Mouse (Mus musculus) liver, embryonic 13.5 days (tissue): ENCODE measurements around the gene Exosc3. TPM values are rescaled to one million over a fixed set of nuclear protein-coding genes. Genes with fewer than 3 reads are reported as not detected.

Source experiments
- ATAC-seq: fragments of 200-750 bp; cut with Nextera tagmentation; 2 replicates; pipeline ENCODE4 v1.8.0; 2017; ENCODE audit warnings: low read depth, mild to moderate bottlenecking, moderate number of reproducible peaks, moderate library complexity
- DNase-seq: peaks from one replicate; pipeline ENCODE4 v3.0.0; 2022
- H3K27ac ChIP-seq: fragments of 300-500 bp; sonication (generic); 2 replicates; pipeline ENCODE4 v1.5.1; 2015; ENCODE audit warnings: moderate library complexity, mild to moderate bottlenecking, inconsistent platforms
- H3K27me3 ChIP-seq: fragments of 300-500 bp; sonication (generic); 2 replicates; pipeline ENCODE4 v1.6.1; 2015; ENCODE audit warnings: mild to moderate bottlenecking, inconsistent platforms
- H3K36me3 ChIP-seq: fragments of 300-500 bp; sonication (generic); 2 replicates; pipeline ENCODE4 v1.6.1; 2015; ENCODE audit warnings: mild to moderate bottlenecking, inconsistent platforms
- H3K4me1 ChIP-seq: fragments of 300-500 bp; sonication (generic); replicated peaks from 2 replicates; pipeline ENCODE4 v1.6.1; 2015; ENCODE audit warnings: inconsistent platforms
- H3K4me2 ChIP-seq: fragments of 300-500 bp; sonication (generic); 2 replicates; pipeline ENCODE4 v1.6.1; 2015; ENCODE audit warnings: inconsistent platforms, mild to moderate bottlenecking, moderate library complexity
- H3K4me3 ChIP-seq: fragments of 300-500 bp; sonication (generic); replicated peaks from 2 replicates; pipeline ENCODE4 v1.5.1; 2015; ENCODE audit warnings: mild to moderate bottlenecking, inconsistent platforms
- H3K9ac ChIP-seq: fragments of 300-500 bp; sonication (generic); 2 replicates; pipeline ENCODE4 v1.6.1; 2015; ENCODE audit warnings: mild to moderate bottlenecking, inconsistent platforms
- H3K9me3 ChIP-seq: fragments of 300-500 bp; sonication (generic); replicated peaks from 2 replicates; pipeline ENCODE4 v1.6.1; 2016; ENCODE audit warnings: inconsistent platforms
- WGBS: fragments of 180-500 bp; shearing (Covaris S2); methylation state at CpG from one replicate; pipeline ENCODE4 v1.1.7; 2015; ENCODE audit not compliant: insufficient replicate concordance; 5-methylcytosine and 5-hydroxymethylcytosine counted together
- polyA plus RNA-seq: library from polyadenylated mRNA; unstranded; fragments of >200 nt; fragmentation: Nextera tagmentation; extraction: Ambion mirVana; gene quantifications from 2 replicates; pipeline ENCODE4 v1.2.1, GENCODE M21; 2015

Gene Exosc3
- polyA plus RNA-seq, 1 experiment from 2014 or later = 80.1 TPM

DNA sequence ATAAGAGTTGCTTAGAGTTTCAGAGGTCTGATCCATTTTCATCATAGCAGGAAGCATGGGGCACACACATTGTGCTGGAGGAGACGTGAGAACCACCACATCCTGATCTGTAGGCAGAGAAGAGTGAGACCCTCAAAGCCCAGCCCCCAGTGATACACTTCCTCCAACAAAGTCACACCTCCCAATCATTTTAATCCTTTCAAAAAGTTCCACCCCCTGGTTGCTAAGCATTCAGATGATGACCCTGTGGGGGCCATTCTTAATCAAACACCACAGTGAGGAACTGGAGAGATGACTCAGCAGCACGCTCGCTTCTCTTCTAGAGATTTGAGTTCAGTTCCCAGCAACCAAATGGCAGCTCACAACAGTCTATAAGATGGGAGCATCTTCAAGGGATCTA is 10.1 kb downstream of the Exosc3 start:
- DNase-seq (no peak), ATAC-seq (no peak)
- no peaks in the 10 kb centered on the region for H3K4me1 ChIP-seq
- no peaks in the 10 kb centered on the region for H3K36me3 ChIP-seq
- H3K4me2 ChIP-seq = no peak overlapping the region
- H3K27me3 ChIP-seq = 0 out of 2 replicates have a peak, but pooled peaks cover 8% of the 10 kb centered on the region
- WGBS = 28% methylated on average over 3 of the region's 3 CpGs
- no peak overlapping the region for H3K27ac ChIP-seq
- no peak overlapping the region for H3K9ac ChIP-seq
- H3K9me3 ChIP-seq = no peaks in the 10 kb centered on the region
- no peak overlapping the region for H3K4me3 ChIP-seq

DNA sequence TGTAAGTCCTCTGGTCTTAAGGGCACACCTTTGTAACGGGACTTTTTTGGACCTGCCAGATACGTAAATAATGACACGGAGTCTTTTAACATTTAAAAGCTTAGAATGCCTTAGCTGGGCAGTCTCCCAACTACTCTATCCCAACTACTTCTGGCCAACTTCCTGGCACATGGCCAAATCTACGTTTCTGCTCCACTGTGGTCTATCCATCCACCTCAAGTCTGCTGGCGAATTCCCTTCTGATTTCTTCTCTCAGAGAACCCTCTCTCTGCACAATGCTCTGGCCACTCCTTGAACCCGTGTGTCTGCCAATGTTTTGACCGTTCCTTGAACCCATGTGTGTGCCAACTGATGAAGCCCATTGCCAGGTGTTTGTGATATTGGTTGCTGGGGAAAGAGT is 11.4 kb downstream of the Exosc3 start:
- DNase-seq = no peak
- H3K4me1 ChIP-seq = no peaks in the 10 kb centered on the region
- H3K27me3 ChIP-seq = 0 out of 2 replicates have a peak, but pooled peaks cover 10% of the 10 kb centered on the region
- no peaks in the 10 kb centered on the region for H3K9me3 ChIP-seq
- no peak overlapping the region for H3K9ac ChIP-seq
- no peak overlapping the region for H3K4me3 ChIP-seq
- no peak for ATAC-seq
- no peak overlapping the region for H3K27ac ChIP-seq
- H3K36me3 ChIP-seq = no peaks in the 10 kb centered on the region
- no peak overlapping the region for H3K4me2 ChIP-seq
- 64% methylated on average over 7 of the region's 7 CpGs for WGBS

DNA sequence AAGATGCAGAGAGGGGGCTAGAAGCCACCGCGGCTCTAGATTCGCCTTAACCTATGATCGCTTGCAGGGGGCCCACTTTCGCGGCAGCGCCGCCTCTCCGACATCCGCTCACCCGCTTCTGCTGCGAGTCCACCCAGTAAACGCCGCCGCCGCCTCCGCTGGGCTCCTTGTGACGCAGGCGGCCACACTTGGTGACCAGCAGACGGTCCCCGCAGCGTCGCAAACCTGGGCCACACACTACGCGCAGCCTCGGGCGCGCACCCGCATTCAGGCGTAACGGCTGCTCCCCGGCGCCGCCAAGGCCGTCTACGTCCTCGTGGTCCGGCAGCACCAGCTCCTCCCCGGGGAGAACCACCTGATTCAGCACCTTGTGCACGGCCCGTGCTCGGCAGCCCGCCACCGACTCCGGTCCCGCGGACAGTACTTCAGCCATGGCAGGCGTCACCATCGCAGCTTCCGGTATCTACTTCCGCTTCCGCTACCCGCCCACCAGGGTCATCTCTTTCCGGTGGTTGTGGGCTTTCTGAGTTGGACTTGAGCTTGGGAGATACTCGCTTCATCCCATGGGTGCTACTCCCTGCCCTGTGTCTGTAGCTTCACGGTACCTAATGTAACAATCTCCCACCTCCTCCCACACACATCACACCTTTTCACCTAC is 22.2 kb downstream of the Exosc3 start:
- H3K4me3 ChIP-seq = peak overlapping the region; percentile 92
- ATAC-seq (peak; percentile 86), DNase-seq (peak; percentile 72)
- peaks cover 18% of the 10 kb centered on the region; the same call in 1 of the 2 replicates for H3K27me3 ChIP-seq
- H3K4me1 ChIP-seq = peaks cover 18% of the 10 kb centered on the region
- H3K27ac ChIP-seq = peak overlapping the region; percentile 83
- H3K9ac ChIP-seq = peak overlapping the region; percentile 90
- under 1% methylated on average over 56 of the region's 56 CpGs for WGBS
- H3K9me3 ChIP-seq = no peaks in the 10 kb centered on the region
- peak overlapping the region; percentile 74 for H3K4me2 ChIP-seq
- peaks cover 30% of the 10 kb centered on the region for H3K36me3 ChIP-seq

GRCm38 (mm10) chr4:45311056-45311455 is 31.5 kb downstream of the Exosc3 start:
- Histone ChIP-seq H3K4me2 (no peak overlapping the region), H3K27ac (no peak overlapping the region), H3K9ac (no peak overlapping the region), H3K27me3 (no peaks in the 10 kb centered on the region), H3K36me3 (peaks cover 27% of the 10 kb centered on the region), H3K4me3 (no peak overlapping the region), H3K9me3 (no peaks in the 10 kb centered on the region), H3K4me1 (no peaks in the 10 kb centered on the region)
- 85% methylated on average over 2 of the region's 2 CpGs for WGBS
- ATAC-seq (no peak), DNase-seq (no peak)

GRCm38 (mm10) chr4:45308606-45309005 is 33.9 kb downstream of the Exosc3 start:
- Histone ChIP-seq H3K4me2 (no peak overlapping the region), H3K4me1 (no peaks in the 10 kb centered on the region), H3K27ac (no peak overlapping the region), H3K36me3 (peaks cover 33% of the 10 kb centered on the region), H3K27me3 (no peaks in the 10 kb centered on the region), H3K9ac (no peak overlapping the region), H3K4me3 (no peak overlapping the region), H3K9me3 (no peaks in the 10 kb centered on the region)
- no peak for ATAC-seq
- DNase-seq = no peak
- WGBS = 66% methylated on average over 6 of the region's 6 CpGs

DNA sequence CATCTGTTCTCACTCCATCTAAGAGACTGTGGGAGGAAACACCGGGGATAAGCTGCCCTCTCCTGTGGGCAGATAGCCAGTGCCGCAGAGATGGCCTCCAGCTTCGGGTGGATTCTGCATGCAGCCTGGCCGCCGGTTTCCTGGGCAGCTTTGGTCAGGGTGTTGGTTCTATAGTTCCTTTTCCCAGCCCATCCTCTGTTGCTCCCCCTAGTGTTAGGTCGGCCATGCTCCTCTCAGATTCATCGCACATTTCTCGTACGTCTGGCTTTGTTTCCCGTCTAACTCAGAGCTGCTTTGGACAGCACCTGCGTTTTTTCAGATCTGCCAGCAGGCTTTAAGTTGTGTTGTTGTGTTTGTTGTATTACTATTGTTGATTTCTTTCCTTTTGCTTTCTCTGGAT is 34.5 kb downstream of the Exosc3 start:
- no peaks in the 10 kb centered on the region for H3K9me3 ChIP-seq
- no peak overlapping the region for H3K4me3 ChIP-seq
- no peak overlapping the region for H3K4me2 ChIP-seq
- 44% methylated on average over 11 of the region's 11 CpGs for WGBS
- no peak overlapping the region for H3K9ac ChIP-seq
- DNase-seq = no peak
- peaks cover 34% of the 10 kb centered on the region for H3K36me3 ChIP-seq
- H3K4me1 ChIP-seq = no peaks in the 10 kb centered on the region
- H3K27me3 ChIP-seq = no peaks in the 10 kb centered on the region
- no peak for ATAC-seq
- H3K27ac ChIP-seq = no peak overlapping the region

DNA sequence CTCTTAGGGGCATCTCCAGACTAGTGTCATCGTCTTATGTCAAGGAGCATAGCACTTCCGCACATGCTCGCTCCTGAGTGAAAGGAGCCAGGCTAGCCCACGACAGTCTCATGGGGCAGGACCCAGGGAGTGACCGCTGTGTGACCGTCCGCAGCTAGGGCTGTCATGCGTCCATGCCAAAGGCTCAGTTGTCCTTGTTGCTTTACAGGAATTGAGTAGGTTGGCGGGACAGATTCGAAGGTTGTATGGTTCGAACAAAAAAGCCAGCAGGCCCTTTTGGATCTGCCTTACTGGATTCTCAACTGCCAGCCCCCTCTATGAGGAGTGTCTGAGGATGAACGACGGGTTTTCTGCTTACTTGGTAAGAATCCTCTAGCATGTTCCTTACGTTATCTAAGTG is 37.0 kb downstream of the Exosc3 start:
- no peak overlapping the region for H3K4me3 ChIP-seq
- 89% methylated on average over 14 of the region's 14 CpGs for WGBS
- H3K4me2 ChIP-seq = no peak overlapping the region
- no peaks in the 10 kb centered on the region for H3K27me3 ChIP-seq
- ATAC-seq = no peak
- no peak overlapping the region for H3K9ac ChIP-seq
- DNase-seq = no peak
- H3K4me1 ChIP-seq = no peaks in the 10 kb centered on the region
- H3K27ac ChIP-seq = no peak overlapping the region
- no peaks in the 10 kb centered on the region for H3K9me3 ChIP-seq
- H3K36me3 ChIP-seq = peaks cover 42% of the 10 kb centered on the region

GRCm38 (mm10) chr4:45296662-45297564 is 45.6 kb downstream of the Exosc3 start, which contains the start of gene Trmt10b:
Gene Trmt10b (plus strand): TSS chr4:45297127.
- Histone ChIP-seq H3K9me3 (no peaks in the 10 kb centered on the region), H3K27ac (no peak within 1 kb of the TSS), H3K36me3 (peaks cover 7% of the 10 kb centered on the region), H3K4me3 (peak within 1 kb of the TSS; percentile 64), H3K9ac (peak within 1 kb of the TSS; percentile 63), H3K4me1 (peaks cover 16% of the 10 kb centered on the region), H3K27me3 (no peaks in the 10 kb centered on the region), H3K4me2 (peak within 1 kb of the TSS; percentile 65)
- DNase-seq (peak; percentile 61), ATAC-seq (peak; percentile 87)
- WGBS = 17% methylated on average over 27 of the region's 27 CpGs

- 0 out of 2 replicates have a peak, but pooled peaks cover 6% of the 10 kb centered on the region for H3K27me3 ChIP-seq
- no peak for DNase-seq
- H3K9me3 ChIP-seq = no peaks in the 10 kb centered on the region
- H3K4me1 ChIP-seq = no peaks in the 10 kb centered on the region
- 61% methylated on average over 5 of the region's 5 CpGs for WGBS
- H3K27ac ChIP-seq = no peak overlapping the region
- no peak overlapping the region for H3K4me2 ChIP-seq
- H3K36me3 ChIP-seq = no peaks in the 10 kb centered on the region
- H3K9ac ChIP-seq = no peak overlapping the region
- ATAC-seq = no peak
- no peak overlapping the region for H3K4me3 ChIP-seq
Measured at GRCm38 (mm10) chr4:45287906-45288305, 54.6 kb downstream of the Exosc3 start.

DNA sequence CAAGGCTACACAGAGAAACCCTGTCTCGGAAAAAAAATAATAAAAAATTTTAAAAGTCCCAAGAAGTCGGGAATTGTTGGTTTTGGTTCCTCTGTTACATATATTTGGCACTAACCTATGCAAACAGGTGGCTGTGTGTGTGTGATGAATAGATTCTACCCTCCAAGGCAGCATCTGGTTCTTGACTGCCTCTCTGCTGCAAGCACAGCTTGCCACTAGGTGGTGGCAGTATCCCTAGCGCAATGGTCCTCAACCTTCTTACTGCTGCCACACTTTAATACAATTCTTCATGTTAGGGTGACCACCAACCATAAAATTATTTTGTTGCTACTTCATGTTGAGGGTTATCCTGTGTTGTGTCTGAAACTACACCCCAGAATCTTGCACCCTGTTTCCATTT is 56.2 kb downstream of the Exosc3 start:
- no peaks in the 10 kb centered on the region for H3K36me3 ChIP-seq
- 0 out of 2 replicates have a peak, but pooled peaks cover 6% of the 10 kb centered on the region for H3K27me3 ChIP-seq
- DNase-seq (no peak), ATAC-seq (no peak)
- no peaks in the 10 kb centered on the region for H3K4me1 ChIP-seq
- no peak overlapping the region for H3K9ac ChIP-seq
- no peaks in the 10 kb centered on the region for H3K9me3 ChIP-seq
- 36% methylated on average over 3 of the region's 3 CpGs for WGBS
- no peak overlapping the region for H3K27ac ChIP-seq
- H3K4me3 ChIP-seq = no peak overlapping the region
- H3K4me2 ChIP-seq = no peak overlapping the region

DNA sequence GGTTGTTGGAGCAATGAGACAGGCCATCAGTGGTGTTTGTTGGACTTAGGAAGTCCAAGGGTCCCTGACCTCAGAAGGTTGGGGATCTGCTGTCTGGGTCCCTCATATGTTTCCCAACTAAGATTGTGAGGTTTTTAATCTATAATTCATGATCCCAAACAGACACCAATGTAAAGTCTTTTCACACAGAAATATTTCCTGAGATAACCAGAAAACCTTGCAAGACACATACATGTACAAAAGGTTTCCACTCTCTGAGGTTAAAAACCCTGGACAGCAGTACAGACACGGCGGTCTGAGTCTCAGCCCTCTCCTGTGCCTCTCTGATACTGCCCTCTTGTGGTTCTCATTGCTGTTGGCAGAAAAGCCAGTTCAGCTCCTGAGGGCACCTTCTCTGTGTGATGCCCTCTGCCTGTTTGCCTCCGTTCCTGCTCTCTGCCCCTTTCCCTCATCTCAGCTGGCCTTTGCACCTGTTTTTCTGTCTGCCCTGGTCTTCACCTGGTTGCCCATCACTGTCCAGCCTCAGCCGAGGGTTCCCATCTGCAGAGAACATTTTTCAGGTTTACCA is 62.5 kb downstream of the Exosc3 start:
- no peaks in the 10 kb centered on the region for H3K4me1 ChIP-seq
- ATAC-seq (peak; percentile 48; the same call in 1 of the 2 replicates), DNase-seq (peak; percentile 29)
- H3K27ac ChIP-seq = no peak overlapping the region
- no peak overlapping the region for H3K4me3 ChIP-seq
- 0 out of 2 replicates have a peak, but pooled peaks cover 4% of the 10 kb centered on the region for H3K27me3 ChIP-seq
- H3K9ac ChIP-seq = no peak overlapping the region
- H3K36me3 ChIP-seq = no peaks in the 10 kb centered on the region
- WGBS = 23% methylated on average over 4 of the region's 4 CpGs
- H3K9me3 ChIP-seq = no peaks in the 10 kb centered on the region
- no peak overlapping the region for H3K4me2 ChIP-seq
